Mouse (Mus musculus) lung, embryonic 16.5 days (tissue): Measurements from ENCODE around the gene Ccne1. TPM values are rescaled to one million over a fixed set of nuclear protein-coding genes. Genes with fewer than 3 reads are reported as not detected.

Experiments used
- ATAC-seq: fragments of 200-750 bp; cut with Nextera tagmentation; 2 replicates; pipeline ENCODE4 v1.8.0; 2017; ENCODE audit warnings: low read depth, mild to moderate bottlenecking, moderate library complexity
- H3K27ac ChIP-seq: fragments of 300-500 bp; sonication (generic); 2 replicates; pipeline ENCODE4 v1.5.1; 2014; ENCODE audit warnings: mild to moderate bottlenecking, control low read depth, low read length
- H3K27me3 ChIP-seq: fragments of 300-500 bp; sonication (generic); 2 replicates; pipeline ENCODE4 v1.6.1; 2014; ENCODE audit warnings: low read depth, low read length, mixed read lengths; ENCODE audit not compliant: control insufficient read depth, insufficient read depth
- H3K36me3 ChIP-seq: fragments of 300-500 bp; sonication (generic); 2 replicates; pipeline ENCODE4 v1.6.1; 2014; ENCODE audit warnings: low read length; ENCODE audit not compliant: control insufficient read depth, insufficient read depth
- H3K4me1 ChIP-seq: fragments of 300-500 bp; sonication (generic); replicated peaks from 2 replicates; pipeline ENCODE4 v1.6.1; 2014; ENCODE audit warnings: low read length, mixed read lengths; ENCODE audit not compliant: control insufficient read depth, insufficient read depth
- H3K4me2 ChIP-seq: fragments of 300-500 bp; sonication (generic); 2 replicates; pipeline ENCODE4 v1.6.1; 2014; ENCODE audit warnings: low read depth, low read length, control low read depth
- H3K4me3 ChIP-seq: fragments of 300-500 bp; sonication (generic); 2 replicates; pipeline ENCODE4 v1.5.1; 2014; ENCODE audit warnings: mild to moderate bottlenecking, low read length, control low read depth
- H3K9ac ChIP-seq: fragments of 300-500 bp; sonication (generic); 2 replicates; pipeline ENCODE4 v1.6.1; 2014; ENCODE audit warnings: low read length, control low read depth
- H3K9me3 ChIP-seq: fragments of 300-500 bp; sonication (generic); 2 replicates; pipeline ENCODE4 v1.6.1; 2016; ENCODE audit warnings: low read length; ENCODE audit not compliant: control insufficient read depth
- WGBS: fragments of 180-500 bp; shearing (Covaris S2); extraction: QIAGEN DNeasy Blood & Tissue Kit; methylation state at CpG from one replicate; pipeline ENCODE4 v1.1.7; 2014; 5-methylcytosine and 5-hydroxymethylcytosine counted together
- polyA plus RNA-seq: library from polyadenylated mRNA; unstranded; fragments of >200 nt; fragmentation: Nextera tagmentation; extraction: Ambion mirVana; gene quantifications from 2 replicates; pipeline ENCODE4 v1.2.1, GENCODE M21; 2015

Gene Ccne1
- polyA plus RNA-seq, result 40.6 and 48.5 TPM in 2 replicates

DNA sequence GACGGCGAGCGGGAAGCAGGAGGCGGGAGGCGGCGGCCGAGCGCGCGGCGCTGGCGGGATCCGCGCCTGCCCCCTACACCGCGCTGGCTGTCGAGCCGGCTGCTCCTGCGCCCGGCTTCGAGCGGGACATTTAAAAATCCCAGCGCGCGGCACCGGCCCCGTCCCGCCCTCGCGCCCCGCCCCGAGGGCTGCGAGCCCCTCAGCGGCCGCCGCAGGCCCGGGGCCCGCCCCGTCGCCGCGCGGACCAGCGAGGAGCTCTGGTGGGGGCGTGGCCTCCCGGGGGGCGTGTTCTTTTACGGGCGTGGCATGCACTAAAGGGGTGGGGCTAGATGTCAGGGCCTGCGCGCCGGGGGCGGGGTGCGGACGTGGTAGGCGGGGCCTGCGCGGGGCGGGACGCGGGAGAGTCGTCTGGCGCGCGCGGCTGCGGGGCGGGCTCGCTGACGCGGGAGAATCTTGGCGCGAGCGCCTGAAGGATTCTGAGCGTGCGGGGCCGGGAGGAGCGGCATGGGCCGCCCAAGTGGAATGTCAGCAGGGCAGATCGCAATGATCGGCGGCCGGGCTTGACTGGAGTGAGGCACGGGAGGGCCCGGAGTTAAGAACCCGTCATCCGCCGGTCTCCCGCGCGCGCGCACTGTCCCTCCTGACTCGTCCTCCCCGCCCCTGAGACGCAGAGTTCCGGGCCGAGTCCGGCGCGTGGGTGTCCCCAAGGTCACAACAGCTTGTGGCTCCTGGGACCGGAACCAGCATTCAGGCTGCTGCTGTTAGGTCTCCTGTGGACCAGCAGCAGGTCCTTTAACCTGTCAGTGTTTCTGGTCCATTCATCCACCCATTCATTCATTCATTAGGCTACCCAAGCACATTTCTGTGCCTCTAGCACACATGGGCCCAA is at the start of gene Ccne1:
Gene Ccne1 (minus strand): TSS at position 164 of the 889 bp plus-strand sequence.
- Histone ChIP-seq H3K9ac (peak within 1 kb of the TSS; percentile 84), H3K27ac (peak within 1 kb of the TSS; percentile 58), H3K4me1 (peaks cover 31% of the 10 kb centered on the region), H3K4me2 (peak within 1 kb of the TSS; percentile 98), H3K4me3 (peak within 1 kb of the TSS; percentile 91), H3K9me3 (no peaks in the 10 kb centered on the region), H3K27me3 (no peaks in the 10 kb centered on the region), H3K36me3 (peaks cover 2% of the 10 kb centered on the region)
- WGBS, result under 1% methylated on average over 74 of the region's 102 CpGs
- peak; percentile 92 for ATAC-seq

DNA sequence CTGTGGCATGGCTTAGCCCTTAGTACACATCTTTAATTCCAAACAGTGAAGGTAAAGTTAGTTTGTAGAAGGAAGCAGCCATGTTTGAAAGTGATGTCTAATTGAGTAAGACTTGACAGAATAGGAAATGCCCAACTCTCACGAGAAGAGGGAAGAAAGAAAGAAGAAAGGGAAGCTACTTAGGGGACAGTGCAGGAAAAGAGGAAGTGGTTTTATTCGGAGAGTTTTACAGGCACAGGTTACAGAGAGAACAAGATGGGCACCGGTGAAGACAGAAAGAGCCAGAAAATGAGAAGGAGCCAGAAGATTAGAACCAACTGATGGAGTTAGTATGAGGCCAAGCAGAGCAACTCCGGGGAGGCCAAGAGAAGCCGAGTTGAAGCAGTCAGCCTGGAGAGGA is 48.5 kb upstream of the Ccne1 start:
- 73% methylated on average over 5 of the region's 5 CpGs for WGBS
- no peaks in the 10 kb centered on the region for H3K9me3 ChIP-seq

DNA sequence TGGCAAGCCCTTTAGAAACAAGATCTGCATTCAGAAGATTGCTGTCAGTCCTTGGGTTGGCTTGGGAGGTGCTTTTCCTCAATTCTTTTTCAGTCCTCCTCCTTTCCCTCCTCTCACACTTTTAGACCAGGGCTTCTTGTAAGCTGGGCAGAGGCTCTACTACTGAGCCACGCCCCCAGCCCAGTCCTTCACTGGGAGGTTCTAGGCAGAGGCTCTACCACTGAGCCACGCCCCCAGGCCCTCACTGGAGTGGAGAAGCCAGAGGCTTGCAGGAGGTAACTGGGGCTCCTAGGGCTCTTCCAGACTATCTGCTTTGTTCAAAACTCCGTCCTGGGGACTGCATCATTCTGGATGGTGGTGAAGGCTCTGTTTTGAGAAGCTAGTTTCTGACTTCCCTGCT is 45.2 kb upstream of the Ccne1 start:
- H3K4me2 ChIP-seq, result no peak overlapping the region
- WGBS, result 70% methylated on average over 3 of the region's 3 CpGs

More for the DNA sequence above, 48.5 kb upstream of the Ccne1 start:
- Histone ChIP-seq H3K36me3 (no peaks in the 10 kb centered on the region), H3K9ac (no peak overlapping the region), H3K27ac (no peak overlapping the region), H3K4me3 (no peak overlapping the region), H3K4me1 (no peaks in the 10 kb centered on the region), H3K4me2 (no peak overlapping the region), H3K27me3 (no peaks in the 10 kb centered on the region)
- no peak for ATAC-seq

DNA sequence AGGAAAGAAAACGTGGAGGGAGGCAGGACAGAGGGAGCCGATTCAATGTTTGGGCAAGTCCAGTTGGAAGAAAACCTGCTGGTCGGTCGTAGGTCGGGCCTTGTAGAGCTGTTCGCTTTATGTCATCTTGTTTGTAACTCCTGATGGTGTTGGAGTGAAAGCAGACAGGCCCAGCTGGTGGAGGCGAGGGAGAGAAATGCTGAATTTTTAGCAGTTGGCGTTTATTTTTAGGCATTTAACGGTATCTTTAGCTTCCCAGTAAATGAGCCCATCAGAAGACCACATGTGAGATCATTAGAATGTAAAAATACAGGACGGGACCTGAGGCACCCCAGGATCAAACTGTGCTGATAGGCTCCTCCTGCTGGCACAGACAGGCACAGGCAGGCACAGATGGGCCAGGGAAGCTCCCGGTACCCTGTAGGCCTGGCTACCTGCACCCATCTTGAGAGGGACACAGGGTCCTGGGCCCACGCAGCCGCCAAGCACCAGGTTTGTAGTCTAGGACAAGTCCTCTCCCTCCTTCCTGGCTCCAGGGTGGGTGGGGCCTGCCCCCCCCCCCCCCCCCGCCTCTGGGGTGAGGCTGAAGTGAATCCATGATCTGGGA is 44.5 kb upstream of the Ccne1 start:
- H3K9ac ChIP-seq, result no peak overlapping the region
- no peak overlapping the region for H3K4me2 ChIP-seq
- no peak for ATAC-seq
- WGBS, result 56% methylated on average over 13 of the region's 14 CpGs
- no peak overlapping the region for H3K27ac ChIP-seq
- no peaks in the 10 kb centered on the region for H3K27me3 ChIP-seq
- H3K36me3 ChIP-seq, result no peaks in the 10 kb centered on the region
- no peaks in the 10 kb centered on the region for H3K4me1 ChIP-seq
- H3K9me3 ChIP-seq, result no peaks in the 10 kb centered on the region
- H3K4me3 ChIP-seq, result no peak overlapping the region

More for the DNA sequence above, 45.2 kb upstream of the Ccne1 start:
- Histone ChIP-seq H3K4me1 (no peaks in the 10 kb centered on the region), H3K27ac (no peak overlapping the region), H3K9ac (no peak overlapping the region), H3K4me3 (no peak overlapping the region), H3K27me3 (no peaks in the 10 kb centered on the region), H3K36me3 (no peaks in the 10 kb centered on the region), H3K9me3 (no peaks in the 10 kb centered on the region)
- no peak for ATAC-seq

DNA sequence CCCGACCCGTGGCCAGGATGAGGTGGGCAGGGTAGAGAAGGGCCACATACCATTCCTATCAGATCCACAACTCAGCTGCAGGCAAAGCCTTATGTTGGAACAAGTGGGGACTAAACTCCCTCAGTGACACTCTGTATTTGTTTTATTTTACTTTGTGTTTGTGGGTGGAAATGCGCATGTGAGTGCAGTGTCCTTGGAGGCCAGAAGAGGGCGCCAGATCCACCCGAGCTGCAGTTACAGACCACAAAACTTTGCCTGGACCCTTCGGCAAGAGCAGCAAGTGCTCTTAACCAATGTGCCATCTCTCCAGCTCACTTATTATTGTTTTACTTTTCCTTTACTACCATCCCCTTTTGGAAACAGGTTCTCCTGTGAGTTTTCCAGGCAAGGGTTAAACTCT is 40.1 kb upstream of the Ccne1 start:
- WGBS, result 82% methylated on average over 6 of the region's 6 CpGs
- ATAC-seq, result no peak
- H3K36me3 ChIP-seq, result no peaks in the 10 kb centered on the region
- no peaks in the 10 kb centered on the region for H3K9me3 ChIP-seq
- H3K27me3 ChIP-seq, result no peaks in the 10 kb centered on the region
- H3K4me1 ChIP-seq, result no peaks in the 10 kb centered on the region
- H3K4me3 ChIP-seq, result no peak overlapping the region
- H3K9ac ChIP-seq, result no peak overlapping the region
- no peak overlapping the region for H3K27ac ChIP-seq
- H3K4me2 ChIP-seq, result no peak overlapping the region

DNA sequence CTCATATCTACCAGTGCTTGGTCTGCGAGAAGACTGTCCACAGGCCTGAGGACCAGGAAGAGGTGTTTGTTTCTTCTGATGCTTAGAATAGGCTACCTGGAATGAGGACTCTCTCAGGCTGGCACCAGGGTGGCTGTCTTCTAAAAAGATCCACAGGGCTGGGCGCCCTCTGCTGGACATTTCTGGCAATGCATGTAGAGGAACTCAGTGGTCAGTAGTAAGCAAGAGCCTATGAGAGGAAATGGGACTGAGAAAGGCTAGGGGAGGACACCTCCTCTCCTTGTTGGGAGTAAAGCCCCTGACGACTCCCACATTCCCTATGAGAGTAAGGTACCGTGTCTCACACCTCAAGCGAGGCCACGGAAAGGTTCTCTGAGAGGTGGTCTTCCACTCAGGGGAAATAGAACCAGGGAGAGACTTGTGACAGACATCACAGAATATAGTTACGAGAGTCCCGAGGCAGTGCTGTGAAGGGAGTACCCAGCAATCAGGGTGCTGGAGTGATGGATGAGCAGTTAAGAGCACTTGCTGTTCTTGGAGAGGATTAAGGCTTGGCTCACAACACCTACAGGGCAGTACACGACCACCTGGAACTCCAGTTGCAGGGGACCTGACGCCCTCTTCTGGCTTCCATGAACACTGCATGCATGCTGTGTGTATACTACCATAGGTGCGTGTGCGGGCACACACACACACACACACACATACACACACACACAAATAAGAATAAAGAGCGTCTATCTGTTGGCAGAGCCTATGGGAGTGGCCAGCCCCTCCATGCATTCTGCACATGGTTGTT is 34.6 kb upstream of the Ccne1 start:
- H3K9ac ChIP-seq, result no peak overlapping the region
- no peaks in the 10 kb centered on the region for H3K36me3 ChIP-seq
- no peak overlapping the region for H3K4me2 ChIP-seq
- WGBS, result 63% methylated on average over 13 of the region's 13 CpGs
- H3K27me3 ChIP-seq, result no peaks in the 10 kb centered on the region
- H3K4me3 ChIP-seq, result no peak overlapping the region
- H3K4me1 ChIP-seq, result no peaks in the 10 kb centered on the region
- no peaks in the 10 kb centered on the region for H3K9me3 ChIP-seq
- H3K27ac ChIP-seq, result no peak overlapping the region
- peak; percentile 47 for ATAC-seq

DNA sequence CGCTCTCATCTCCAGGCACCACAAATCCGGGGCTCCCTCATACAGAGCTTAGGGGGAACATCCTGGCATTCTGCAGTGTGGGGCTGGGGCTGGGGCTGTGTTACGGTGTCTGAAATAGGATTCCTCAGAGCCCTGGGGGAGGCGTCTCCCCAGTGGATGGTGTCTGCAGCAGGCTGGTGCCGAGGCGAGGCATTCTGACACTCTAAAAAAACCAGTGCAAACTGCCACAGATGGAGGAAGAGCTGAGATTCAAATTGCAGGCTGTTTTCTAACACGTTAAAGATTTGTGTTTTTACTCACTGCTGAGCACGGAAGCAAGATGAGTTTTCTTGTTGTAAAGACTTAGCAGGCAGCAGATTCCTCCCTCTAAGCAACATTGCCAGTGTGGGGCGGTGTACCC is 33.0 kb upstream of the Ccne1 start:
- Histone ChIP-seq H3K9ac (0 out of 2 replicates have a peak overlapping the region, but pooled peaks have one; percentile 18), H3K9me3 (no peaks in the 10 kb centered on the region), H3K27me3 (no peaks in the 10 kb centered on the region), H3K27ac (no peak overlapping the region), H3K36me3 (no peaks in the 10 kb centered on the region), H3K4me1 (no peaks in the 10 kb centered on the region), H3K4me3 (no peak overlapping the region), H3K4me2 (no peak overlapping the region)
- ATAC-seq, result no peak
- WGBS, result 42% methylated on average over 9 of the region's 9 CpGs

DNA sequence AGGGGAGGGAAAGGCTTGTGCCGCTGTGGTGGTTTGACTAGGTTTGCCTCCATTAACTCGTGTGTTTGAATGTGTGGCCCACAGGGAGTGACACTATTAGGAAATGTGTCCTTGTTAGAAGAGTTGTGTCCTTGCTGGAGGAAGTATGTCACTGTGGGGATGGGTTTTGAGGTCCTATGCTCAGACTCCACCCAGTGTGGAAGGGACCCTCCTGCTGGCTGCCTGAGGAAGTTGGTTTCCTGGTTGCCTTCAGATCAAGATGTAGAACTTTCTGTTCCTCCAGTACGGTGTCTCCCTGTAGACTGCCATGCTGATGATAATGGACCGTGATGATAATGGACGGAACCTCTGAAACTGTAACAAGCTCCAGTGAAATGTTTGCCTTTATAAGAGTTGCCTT is 27.1 kb upstream of the Ccne1 start:
- no peak for ATAC-seq
- Histone ChIP-seq H3K9ac (no peak overlapping the region), H3K27ac (no peak overlapping the region), H3K27me3 (no peaks in the 10 kb centered on the region), H3K36me3 (no peaks in the 10 kb centered on the region), H3K4me1 (no peaks in the 10 kb centered on the region), H3K4me3 (no peak overlapping the region), H3K4me2 (no peak overlapping the region), H3K9me3 (no peaks in the 10 kb centered on the region)
- 82% methylated on average over 5 of the region's 5 CpGs for WGBS

DNA sequence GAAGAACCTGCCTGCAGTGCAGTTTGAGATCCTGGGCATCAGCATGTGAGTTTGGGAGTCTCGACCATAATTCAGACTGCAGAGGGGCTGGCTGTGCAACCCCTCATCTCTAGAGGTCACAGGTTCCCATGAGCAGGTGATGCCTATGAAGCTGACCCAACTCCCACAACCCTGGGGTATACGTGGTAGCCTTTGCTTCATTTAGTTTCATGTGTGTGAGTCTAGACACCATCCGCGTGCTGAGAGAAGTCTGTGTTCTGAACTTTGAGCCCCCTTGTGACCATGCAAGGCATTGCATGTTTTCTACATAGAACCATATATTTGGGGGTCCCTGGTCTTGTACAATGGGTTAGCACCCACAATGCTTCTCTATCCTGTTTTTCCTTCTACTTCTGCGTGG is 23.9 kb upstream of the Ccne1 start:
- no peak overlapping the region for H3K4me2 ChIP-seq
- H3K9me3 ChIP-seq, result no peaks in the 10 kb centered on the region
- ATAC-seq, result peak; percentile 56; the same call in 1 of the 2 replicates
- no peak overlapping the region for H3K9ac ChIP-seq
- no peaks in the 10 kb centered on the region for H3K36me3 ChIP-seq
- 25% methylated on average over 5 of the region's 5 CpGs for WGBS
- no peak overlapping the region for H3K27ac ChIP-seq
- H3K27me3 ChIP-seq, result no peaks in the 10 kb centered on the region
- no peak overlapping the region for H3K4me3 ChIP-seq
- H3K4me1 ChIP-seq, result no peaks in the 10 kb centered on the region
